Mouse (Mus musculus) olfactory bulb, adult 2 months (tissue): ENCODE results near the gene Ccpg1.

ENCODE experiments used
- CTCF ChIP-seq: fragments of 200-500 bp; IDR thresholded peaks from 2 replicates; pipeline ENCODE4 v1.5.1; 2012; ENCODE audit warnings: low read depth, mild to moderate bottlenecking, low read length, moderate library complexity; ENCODE audit not compliant: insufficient read depth
- POLR2A ChIP-seq: fragments of 200-500 bp; IDR thresholded peaks from 2 replicates; pipeline ENCODE4 v1.6.1; 2012; ENCODE audit warnings: mild to moderate bottlenecking, low read depth, low read length, moderate library complexity; ENCODE audit not compliant: insufficient read depth

GRCm38 (mm10) chr9:73055441-73055911 is 70.2 kb downstream of the Ccpg1 start:
- TF ChIP-seq POLR2A = no peak
- no peak for TF ChIP-seq CTCF
